Mouse (Mus musculus): Measurements from ENCODE around the gene 1700017B05Rik.
"Not testable (repeated sequence)": the region's sequence is repeated elsewhere in the genome, so short reads cannot be mapped to it uniquely, and the experiment has no call there.

The 1700017B05Rik gene

GRCm38 (mm10) chr9:57261913-57262794 lies at the start of gene 1700017B05Rik:
Gene 1700017B05Rik, minus strand, starts transcription at chr9:57262612.
- DNase-seq = peak; percentile 92

GRCm38 (mm10) chr9:57310895-57311294 lies 48.5 kb upstream of the 1700017B05Rik start:
- DNase-seq = no peak

GRCm38 (mm10) chr9:57309353-57309752 lies 46.9 kb upstream of the 1700017B05Rik start:
- no peak for DNase-seq

GRCm38 (mm10) chr9:57307456-57307855 lies 45.0 kb upstream of the 1700017B05Rik start:
- DNase-seq = no peak

DNA sequence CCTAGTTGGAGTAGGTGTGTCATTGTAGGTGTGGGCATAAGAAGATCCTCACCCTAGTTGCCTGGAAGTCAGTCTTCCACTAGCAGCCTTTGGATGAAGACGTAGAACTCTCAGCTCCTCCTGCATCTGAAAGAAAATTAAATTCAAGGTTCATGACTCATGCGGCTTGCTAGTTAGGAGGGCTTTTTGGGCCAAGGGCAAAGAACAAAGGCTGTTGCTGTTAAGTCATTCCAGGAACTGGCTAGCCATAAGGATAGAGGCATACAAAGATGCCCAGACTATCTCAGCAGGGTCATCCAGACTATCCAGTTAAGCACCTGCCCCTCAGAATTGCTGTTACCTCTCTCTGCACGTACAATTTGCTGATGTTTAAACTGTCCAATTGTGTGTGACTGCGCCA lies 42.3 kb upstream of the 1700017B05Rik start:
- not testable (repeated sequence) for DNase-seq

DNA sequence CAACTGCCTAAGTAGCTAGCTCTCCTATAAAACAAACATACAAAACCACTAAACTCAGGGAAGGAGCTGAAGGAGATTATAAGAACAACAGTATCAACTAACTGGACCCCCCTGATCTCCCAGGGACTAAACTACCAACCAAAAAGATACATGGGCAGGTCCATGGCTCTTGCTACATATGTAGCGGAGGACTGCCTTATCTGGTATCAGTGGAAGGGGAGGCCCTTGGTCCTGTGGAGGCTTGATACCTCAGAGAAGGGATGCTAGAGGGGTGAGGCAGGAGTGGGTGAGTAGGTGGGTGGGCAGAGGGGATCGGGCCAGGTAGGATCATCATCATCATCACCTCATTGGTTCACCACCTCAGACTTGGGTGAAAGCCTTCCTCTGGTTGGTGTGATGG lies 41.8 kb upstream of the 1700017B05Rik start:
- no peak for DNase-seq

DNA sequence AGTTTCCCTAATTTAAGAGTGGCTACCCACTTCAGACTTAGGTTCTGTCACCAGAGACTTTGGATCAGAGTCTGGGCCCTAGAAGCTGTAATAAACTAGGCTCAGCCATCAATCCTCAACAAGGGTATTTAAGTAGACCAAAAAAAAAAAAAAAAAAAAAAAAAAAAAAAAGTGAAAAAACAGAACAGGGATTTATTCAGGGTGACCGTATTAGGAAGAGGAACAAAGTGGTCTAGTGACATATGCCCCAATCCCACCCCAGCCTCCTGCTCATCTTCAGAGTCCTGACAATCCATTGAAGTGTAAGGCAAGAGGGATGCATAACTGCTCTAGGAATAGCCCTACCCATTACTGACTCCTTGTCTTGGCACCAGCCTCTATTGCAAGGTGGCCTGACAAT lies 40.9 kb upstream of the 1700017B05Rik start:
- DNase-seq = no peak

- DNase-seq = no peak
Observed at GRCm38 (mm10) chr9:57300825-57301224, 38.4 kb upstream of the 1700017B05Rik start.

DNA sequence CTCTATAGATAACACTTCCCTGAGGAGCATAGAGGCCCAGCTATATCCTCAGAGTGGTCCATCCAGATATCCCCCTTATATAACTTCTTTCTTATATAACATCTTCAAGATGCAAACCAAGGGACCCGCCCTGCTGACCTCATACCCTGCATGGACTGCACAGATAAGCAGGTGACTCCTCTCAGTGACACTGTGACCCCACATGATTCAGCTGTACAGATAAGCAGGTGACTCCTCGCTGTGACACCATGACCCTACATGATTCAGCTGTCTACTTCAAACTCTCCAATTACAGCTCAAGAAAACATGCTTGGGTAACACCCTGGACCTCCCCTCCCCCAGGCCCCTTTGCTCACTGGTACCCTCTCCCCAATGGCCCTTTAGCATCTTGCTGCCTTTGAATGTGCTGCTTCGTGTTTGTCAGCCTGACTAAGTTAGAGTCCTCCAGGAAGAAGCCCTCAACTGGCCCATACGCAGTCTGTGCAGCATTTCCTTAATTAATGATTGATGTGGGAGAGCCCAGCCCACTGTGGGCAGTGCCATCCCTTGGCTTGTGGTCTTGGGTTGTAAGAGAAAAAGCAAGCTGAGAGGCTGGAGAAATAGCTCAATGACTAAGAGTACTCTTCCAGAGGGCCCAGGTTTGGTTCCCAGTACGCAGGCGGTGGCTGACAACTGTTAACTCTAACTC lies 37.5 kb upstream of the 1700017B05Rik start:
- no peak for DNase-seq

GRCm38 (mm10) chr9:57297938-57298337 lies 35.5 kb upstream of the 1700017B05Rik start:
- DNase-seq = no peak

- DNase-seq = no peak
Observed at GRCm38 (mm10) chr9:57296277-57296676, 33.9 kb upstream of the 1700017B05Rik start.

DNA sequence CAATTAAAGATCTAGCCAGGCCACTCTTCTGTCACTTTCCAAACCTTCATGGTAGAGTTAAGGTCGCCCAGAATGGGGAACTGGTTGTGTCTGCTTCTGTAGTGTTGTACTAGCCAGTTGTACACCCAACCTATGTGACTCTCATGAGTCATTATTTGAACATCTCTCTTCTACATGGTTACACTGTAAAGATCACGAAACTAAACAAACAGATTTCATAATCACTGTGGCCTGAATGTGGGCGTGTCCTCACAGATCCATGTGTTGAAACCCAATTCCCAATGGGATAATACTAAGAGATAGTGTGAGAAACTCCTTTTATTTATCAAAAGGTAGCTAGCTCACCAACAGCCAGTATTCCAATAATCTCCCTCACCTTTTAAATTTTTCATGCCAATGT lies 33.3 kb upstream of the 1700017B05Rik start:
- no peak for DNase-seq

DNA sequence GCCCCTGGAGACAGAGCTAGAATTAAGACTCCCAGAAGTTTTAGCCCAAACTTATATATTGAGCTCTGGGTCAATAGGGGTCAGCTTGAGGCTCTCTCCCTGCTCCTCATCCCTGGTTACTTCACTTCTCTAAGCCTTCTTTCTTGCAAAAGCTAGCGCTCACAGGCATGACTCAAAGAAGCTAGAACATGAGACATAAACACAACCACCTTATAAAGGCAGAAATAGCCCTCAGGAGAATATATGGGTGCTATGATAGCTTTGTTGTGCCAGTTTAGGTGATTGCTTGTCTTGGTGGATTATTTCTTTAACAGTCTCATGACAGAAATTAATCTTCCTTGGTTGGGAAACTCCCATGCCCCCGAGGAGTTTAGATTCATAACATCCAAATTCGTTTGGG lies 32.5 kb upstream of the 1700017B05Rik start:
- DNase-seq = no peak

GRCm38 (mm10) chr9:57287183-57287582 lies 24.8 kb upstream of the 1700017B05Rik start:
- no peak for DNase-seq

DNA sequence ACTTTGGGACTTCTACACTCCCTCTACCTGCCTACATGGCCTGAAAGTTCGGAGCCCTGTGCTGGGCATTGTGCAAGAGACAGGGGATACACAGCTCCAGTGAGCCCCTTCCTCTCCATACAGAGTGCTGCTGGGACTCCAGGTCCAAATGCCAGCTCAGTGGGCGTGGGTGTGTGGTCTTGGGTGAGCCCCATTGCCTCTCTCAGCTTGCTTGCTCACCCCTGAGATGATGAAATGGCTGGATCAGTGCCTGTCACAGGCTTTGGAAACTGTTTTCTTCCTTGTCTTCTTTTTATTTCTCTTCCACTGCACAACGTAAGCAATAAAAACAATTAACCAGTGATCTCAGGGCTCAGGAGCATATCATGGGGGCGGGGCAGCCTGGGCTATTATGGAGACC lies 20.9 kb upstream of the 1700017B05Rik start:
- DNase-seq = no peak

DNA sequence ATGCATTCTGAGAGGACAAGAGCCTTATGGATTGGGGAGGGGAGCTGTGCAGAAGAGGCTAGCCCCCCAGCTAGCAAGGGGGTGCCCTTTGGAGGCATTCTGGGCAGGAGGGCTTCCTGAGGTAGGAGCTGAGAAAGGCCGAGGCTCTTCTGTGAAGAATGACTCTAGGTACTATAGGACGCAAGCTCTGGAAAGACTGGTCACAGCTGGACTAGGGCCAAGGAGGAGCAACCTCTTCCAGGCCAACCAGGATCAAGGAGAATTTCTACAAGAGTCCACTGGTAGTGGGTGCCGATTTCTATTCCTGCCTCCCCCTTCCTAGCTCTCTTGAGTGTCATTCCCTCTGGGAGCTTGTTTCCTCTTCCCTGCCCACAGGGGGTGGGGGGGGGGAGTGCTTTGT lies 20.3 kb upstream of the 1700017B05Rik start:
- no peak for DNase-seq

- DNase-seq = peak; percentile 40
Observed at GRCm38 (mm10) chr9:57281549-57281948, 19.1 kb upstream of the 1700017B05Rik start.

GRCm38 (mm10) chr9:57279441-57279840 lies 17.0 kb upstream of the 1700017B05Rik start:
- no peak for DNase-seq

DNA sequence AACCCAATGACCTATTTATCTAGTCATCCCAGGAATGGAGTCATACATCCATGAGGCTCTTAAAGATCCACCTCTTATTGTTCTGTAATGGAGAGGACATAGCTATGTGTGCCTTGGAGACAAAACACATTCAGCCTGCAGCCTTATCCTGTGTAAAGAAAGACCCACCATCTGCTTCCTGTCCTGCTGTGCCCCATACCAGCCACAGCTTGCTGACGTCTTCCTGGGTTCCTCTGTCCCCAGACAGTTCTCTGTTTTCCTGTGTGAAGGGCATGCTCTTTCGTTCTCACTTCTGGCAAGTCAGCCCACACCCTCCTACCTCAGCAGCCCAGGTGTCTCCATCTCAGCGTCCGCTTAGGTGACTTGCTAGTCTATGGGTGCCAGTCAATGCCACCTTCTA lies 15.9 kb upstream of the 1700017B05Rik start:
- DNase-seq = peak; percentile 64

DNA sequence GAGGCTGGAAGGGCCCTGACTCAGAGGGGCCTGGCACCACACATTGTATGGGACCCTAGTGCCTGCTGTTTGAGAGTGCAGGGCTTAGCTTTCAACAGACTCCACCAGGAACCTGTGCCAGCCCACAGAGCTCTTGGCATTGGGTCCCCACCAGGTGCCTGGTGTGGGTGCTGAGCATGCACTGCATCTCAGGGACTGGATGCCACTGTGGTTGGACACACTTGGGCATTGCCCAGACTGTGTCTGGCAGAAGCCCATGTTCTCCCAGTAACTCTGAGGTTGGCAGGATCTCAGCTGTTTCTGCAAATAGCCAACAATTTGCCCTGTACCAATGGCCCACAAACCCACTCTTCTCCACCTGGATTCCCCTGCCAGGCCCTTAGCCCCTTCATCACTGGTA lies 13.9 kb upstream of the 1700017B05Rik start:
- DNase-seq = no peak

GRCm38 (mm10) chr9:57273805-57274494 lies 11.5 kb upstream of the 1700017B05Rik start:
- no peak for DNase-seq

GRCm38 (mm10) chr9:57272902-57273804 lies 10.7 kb upstream of the 1700017B05Rik start:
- peak; percentile 52 for DNase-seq
